Mouse (Mus musculus) ES-Bruce4 (cell line): Measurements from ENCODE around the gene Ulbp1. TPM values are rescaled to one million over a fixed set of nuclear protein-coding genes. Genes with fewer than 3 reads are reported as not detected.
"Not testable (repeated sequence)": the region's sequence is repeated elsewhere in the genome, so short reads cannot be mapped to it uniquely, and the experiment has no call there.

Experiments
- H3K27ac ChIP-seq: 2 replicates; pipeline ENCODE4 v1.5.1; 2012; ENCODE audit warnings: low read length, inconsistent platforms; ENCODE audit not compliant: insufficient read depth
- H3K27me3 ChIP-seq: 2 replicates; pipeline ENCODE4 v1.6.1; 2012; ENCODE audit warnings: mild to moderate bottlenecking, low read length, inconsistent platforms; ENCODE audit not compliant: control insufficient read depth, poor library complexity, insufficient read depth, severe bottlenecking
- H3K36me3 ChIP-seq: 2 replicates; pipeline ENCODE4 v1.6.1; 2012; ENCODE audit warnings: inconsistent platforms, mild to moderate bottlenecking, low read length, moderate library complexity; ENCODE audit not compliant: control insufficient read depth, poor library complexity, insufficient read depth, severe bottlenecking
- H3K4me1 ChIP-seq: one replicate; pipeline ENCODE4 v1.8.1; 2011; ENCODE audit warnings: low read length; ENCODE audit not compliant: control insufficient read depth, insufficient read depth
- H3K4me3 ChIP-seq: 2 replicates; pipeline ENCODE4 v1.5.1; 2011; ENCODE audit warnings: low read depth, mild to moderate bottlenecking, low read length
- H3K9ac ChIP-seq: 2 replicates; pipeline ENCODE4 v1.6.1; 2012; ENCODE audit warnings: low read depth, mild to moderate bottlenecking, inconsistent platforms; ENCODE audit not compliant: poor library complexity, severe bottlenecking
- H3K9me3 ChIP-seq: replicated peaks from 2 replicates; pipeline ENCODE4 v1.6.1; 2012; ENCODE audit warnings: mild to moderate bottlenecking, low read length, inconsistent platforms; ENCODE audit not compliant: control insufficient read depth, poor library complexity, insufficient read depth, severe bottlenecking
- CTCF ChIP-seq: IDR thresholded peaks from one replicate; pipeline ENCODE4 v1.8.1; 2011; ENCODE audit warnings: low read depth, low read length
- EP300 ChIP-seq: IDR thresholded peaks from 2 replicates; pipeline ENCODE4 v1.6.1; 2011; ENCODE audit warnings: low read depth, low read length; ENCODE audit not compliant: insufficient read depth
- POLR2A ChIP-seq: IDR thresholded peaks from one replicate; pipeline ENCODE4 v1.8.1; 2011; ENCODE audit warnings: low read length; ENCODE audit not compliant: insufficient read depth
- polyA plus RNA-seq: library from polyadenylated mRNA; stranded (reverse); fragments of >200 nt; gene quantifications from 2 replicates; pipeline ENCODE4 v1.2.4, GENCODE M21; 2011; ENCODE audit warnings: low read depth; ENCODE audit not compliant: missing spikeins, insufficient read depth, insufficient read length

Gene Ulbp1
- polyA plus RNA-seq: 1.8 and 3.1 TPM in 2 replicates

DNA sequence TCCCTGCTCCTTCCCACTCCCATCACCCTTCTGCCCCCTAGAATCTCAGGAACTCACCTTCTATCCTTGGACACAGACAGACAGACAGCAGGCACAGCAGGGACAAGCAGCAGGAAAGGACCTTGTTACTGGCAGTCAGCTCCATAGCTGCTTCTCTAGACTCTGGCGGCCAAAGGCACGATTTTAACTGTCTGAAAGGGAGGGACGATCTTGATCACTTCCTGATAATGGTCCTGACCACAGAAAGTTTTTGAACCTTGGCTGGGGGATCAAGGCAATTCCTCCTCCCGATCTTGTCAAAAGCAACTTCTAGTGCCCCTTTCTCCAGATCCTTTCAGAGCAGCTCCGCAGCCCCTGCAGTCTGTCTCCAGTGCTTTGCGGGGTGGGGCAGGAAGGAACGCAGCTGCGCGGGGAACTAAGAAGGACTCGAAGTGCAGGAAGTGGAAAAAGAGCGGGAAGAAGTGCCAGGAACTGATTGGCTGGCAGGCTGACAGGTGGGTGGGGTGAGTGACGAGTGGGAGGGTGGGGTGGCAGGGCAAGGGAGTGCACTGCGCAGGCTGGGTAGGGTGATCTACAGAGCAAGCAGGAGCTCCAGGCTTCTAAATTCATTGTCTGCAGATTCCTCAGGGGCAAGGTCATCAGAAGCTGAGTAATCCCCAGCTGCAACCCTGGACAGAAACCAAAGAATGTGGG is at the start of gene Ulbp1:
Gene Ulbp1 (minus strand): TSS at position 442 of the 693 bp plus-strand sequence.
- Histone ChIP-seq H3K9ac (no peak within 1 kb of the TSS), H3K36me3 (no peaks in the 10 kb centered on the region), H3K4me1 (no peaks in the 10 kb centered on the region), H3K27me3 (no peaks in the 10 kb centered on the region), H3K4me3 (0 out of 2 replicates have a peak within 1 kb of the TSS, but pooled peaks have one; percentile 9), H3K9me3 (no peaks in the 10 kb centered on the region), H3K27ac (no peak within 1 kb of the TSS)
- TF ChIP-seq CTCF (no peak), EP300 (no peak), POLR2A (no peak)

DNA sequence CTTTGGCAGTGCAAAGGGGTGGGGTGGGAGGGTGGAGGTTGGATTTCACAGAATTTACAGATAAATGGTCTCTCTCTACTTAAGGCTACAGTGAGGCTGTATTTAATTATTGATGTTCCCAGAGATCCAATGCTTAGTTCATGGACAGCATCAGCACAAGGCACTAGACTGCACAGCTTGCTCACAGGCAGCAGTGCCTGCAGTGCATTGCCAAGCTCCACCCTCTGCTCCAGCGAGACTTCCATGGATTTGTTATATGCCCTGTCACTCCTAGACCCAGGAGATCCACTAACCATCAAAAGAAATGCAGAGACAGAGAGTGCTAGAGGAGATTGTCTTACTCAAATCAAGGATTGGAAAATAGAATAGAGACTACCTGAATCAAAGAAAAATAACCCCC is 24.7 kb upstream of the Ulbp1 start:
- not testable (repeated sequence) for H3K9me3 ChIP-seq, H3K9ac ChIP-seq, H3K27ac ChIP-seq, H3K4me3 ChIP-seq, H3K4me1 ChIP-seq, H3K27me3 ChIP-seq, H3K36me3 ChIP-seq

- not testable (repeated sequence) for H3K27ac ChIP-seq, H3K4me1 ChIP-seq, H3K27me3 ChIP-seq, H3K9me3 ChIP-seq, H3K9ac ChIP-seq, H3K36me3 ChIP-seq
- H3K4me3 ChIP-seq: peak overlapping the region; percentile 58
Observed at GRCm38 (mm10) chr10:7492384-7492783, 18.9 kb upstream of the Ulbp1 start.

DNA sequence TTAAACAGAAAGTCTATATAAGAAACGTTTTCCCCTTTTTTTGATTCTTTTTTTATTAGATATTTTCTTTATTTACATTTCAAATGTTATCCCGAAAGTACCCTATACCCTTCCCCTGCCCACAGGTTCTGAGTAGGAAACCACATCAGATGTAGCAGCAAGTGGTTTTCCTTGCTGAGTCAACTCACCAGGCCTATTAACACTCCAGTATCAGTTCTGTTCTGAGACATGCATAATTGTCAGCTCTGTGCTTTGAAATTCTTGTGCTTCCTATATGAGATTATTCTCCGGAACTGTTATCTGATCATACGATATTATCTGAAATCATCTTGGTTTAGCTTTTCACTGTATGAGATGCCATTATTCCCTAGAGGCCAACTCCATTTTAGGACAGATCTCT is 10.2 kb upstream of the Ulbp1 start:
- Histone ChIP-seq H3K36me3 (no peaks in the 10 kb centered on the region), H3K4me3 (no peak overlapping the region), H3K4me1 (no peaks in the 10 kb centered on the region), H3K9me3 (no peaks in the 10 kb centered on the region; the same call in 1 of the 2 replicates), H3K9ac (no peak overlapping the region), H3K27ac (no peak overlapping the region), H3K27me3 (no peaks in the 10 kb centered on the region)
- no peak for TF ChIP-seq CTCF

DNA sequence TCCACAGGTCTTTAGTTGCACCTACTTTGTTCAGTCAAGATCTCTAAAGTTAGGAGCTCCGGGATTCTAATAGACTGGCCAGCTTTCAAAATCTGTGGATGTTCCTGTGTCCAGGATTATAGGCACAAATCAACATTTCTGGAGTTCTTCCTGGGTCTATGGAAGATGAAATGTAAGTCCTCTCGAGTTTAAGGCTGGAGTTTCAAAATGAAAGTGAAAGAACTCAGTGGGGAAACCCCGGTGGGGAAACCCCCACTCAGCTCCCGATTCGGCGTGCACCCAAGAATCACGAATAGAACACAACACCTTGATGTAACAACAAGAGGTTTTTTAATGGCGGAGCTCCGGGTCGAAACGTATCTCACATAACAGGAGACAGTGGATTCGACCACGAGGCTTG is 787 bp upstream of the Ulbp1 start:
- not testable (repeated sequence) for H3K4me3 ChIP-seq, H3K4me1 ChIP-seq, H3K36me3 ChIP-seq, H3K9me3 ChIP-seq, H3K27me3 ChIP-seq, H3K27ac ChIP-seq, H3K9ac ChIP-seq

DNA sequence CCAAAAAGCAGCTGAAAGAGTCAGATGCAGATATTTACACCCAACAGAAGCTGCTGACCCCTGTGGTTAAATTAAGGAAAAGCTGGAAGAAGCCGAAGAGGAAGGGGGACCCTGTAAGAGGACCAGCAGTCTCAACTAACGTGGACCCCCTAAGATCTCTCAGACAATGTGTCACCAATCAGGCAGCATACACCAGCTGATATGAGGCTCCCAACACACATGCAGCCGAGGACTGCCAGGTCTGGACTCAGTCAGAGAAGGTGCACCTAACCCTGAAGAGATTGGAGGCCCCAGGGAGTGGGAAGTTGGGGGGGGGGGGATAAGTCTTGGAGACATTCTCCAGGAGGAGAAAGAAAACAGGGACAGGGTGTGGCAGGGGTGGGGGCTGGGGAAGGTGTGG is 1.8 kb downstream of the Ulbp1 start:
- H3K9ac ChIP-seq: no peak overlapping the region
- no peak for TF ChIP-seq POLR2A
- TF ChIP-seq CTCF: no peak
- TF ChIP-seq EP300: no peak
- H3K4me1 ChIP-seq: no peaks in the 10 kb centered on the region
- H3K27me3 ChIP-seq: no peaks in the 10 kb centered on the region
- no peak overlapping the region for H3K27ac ChIP-seq
- no peaks in the 10 kb centered on the region for H3K36me3 ChIP-seq
- no peaks in the 10 kb centered on the region for H3K9me3 ChIP-seq
- no peak overlapping the region for H3K4me3 ChIP-seq
